Mouse (Mus musculus) thymus, adult 2 months (tissue): ENCODE measurements at regions not wholly inside any gene's neighbourhood (a gene's known extent, or its start where the extent isn't known, plus 50 kb on each side); places are given as distances from the start of the nearest gene placed in this dataset.

ENCODE experiments used
- CTCF ChIP-seq: fragments of 200-500 bp; IDR thresholded peaks from 2 replicates; pipeline ENCODE4 v1.5.1; 2012; ENCODE audit warnings: mild to moderate bottlenecking, control low read depth, low read length, moderate library complexity, borderline replicate concordance; ENCODE audit not compliant: control insufficient read depth, poor library complexity, insufficient read depth; ENCODE audit errors: extremely low read depth
- POLR2A ChIP-seq: fragments of 200-500 bp; IDR thresholded peaks from 2 replicates; pipeline ENCODE4 v1.6.1; 2012; ENCODE audit warnings: mild to moderate bottlenecking, low read length, control low read depth, moderate library complexity; ENCODE audit not compliant: control insufficient read depth, poor library complexity, insufficient read depth; ENCODE audit errors: extremely low read depth

DNA sequence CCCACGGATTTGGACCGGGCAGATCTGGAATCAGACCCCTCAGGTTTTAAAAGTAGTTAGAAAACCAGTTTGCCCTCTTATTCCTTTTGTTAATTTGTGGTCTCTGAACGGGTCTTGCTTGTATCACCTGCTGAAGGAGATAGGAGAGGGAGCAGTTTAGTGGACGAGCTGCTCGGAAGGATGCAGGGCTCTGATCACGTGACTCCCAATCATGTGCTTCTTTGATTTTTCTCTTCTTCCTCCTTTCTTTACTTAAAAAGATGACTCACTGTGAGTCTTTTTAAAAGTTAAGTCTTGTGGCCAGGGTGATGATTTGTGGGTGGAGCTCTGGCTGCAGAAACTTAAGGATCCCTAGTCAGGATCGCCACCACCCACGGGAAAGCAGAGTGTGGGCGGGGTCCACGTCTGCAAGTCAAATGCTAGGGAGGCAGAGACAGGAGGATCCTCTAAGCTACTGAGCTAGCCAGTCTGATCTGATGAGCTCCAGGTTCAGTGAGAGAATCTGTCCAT is 138.0 kb downstream of the Rpl14 start:
- TF ChIP-seq POLR2A (no peak), CTCF (no peak)
